Mouse (Mus musculus) liver, embryonic 16.5 days (tissue): ENCODE measurements around the gene Notum. TPM values are rescaled to one million over a fixed set of nuclear protein-coding genes. Genes with fewer than 3 reads are reported as not detected.
A peak's percentile ranks its signal among the peaks of the same experiment; 100 is the strongest.

Experiments
- ATAC-seq: fragments of 200-750 bp; cut with Nextera tagmentation; 2 replicates; pipeline ENCODE4 v1.8.0; 2017; ENCODE audit warnings: low read depth, mild to moderate bottlenecking, moderate number of reproducible peaks, moderate library complexity
- H3K27ac ChIP-seq: fragments of 300-500 bp; sonication (generic); 2 replicates; pipeline ENCODE4 v1.5.1; 2014; ENCODE audit warnings: mild to moderate bottlenecking, low read length
- H3K27me3 ChIP-seq: fragments of 300-500 bp; sonication (generic); 2 replicates; pipeline ENCODE4 v1.6.1; 2014; ENCODE audit warnings: low read depth, low read length, mixed read lengths; ENCODE audit not compliant: control insufficient read depth, insufficient read depth
- H3K36me3 ChIP-seq: fragments of 300-500 bp; sonication (generic); 2 replicates; pipeline ENCODE4 v1.6.1; 2014; ENCODE audit warnings: mild to moderate bottlenecking; ENCODE audit not compliant: control insufficient read depth, insufficient read depth
- H3K4me1 ChIP-seq: fragments of 300-500 bp; sonication (generic); 2 replicates; pipeline ENCODE4 v1.6.1; 2014; ENCODE audit warnings: low read depth, low read length, mixed read lengths; ENCODE audit not compliant: control insufficient read depth
- H3K4me2 ChIP-seq: fragments of 300-500 bp; sonication (generic); 2 replicates; pipeline ENCODE4 v1.6.1; 2014; ENCODE audit warnings: low read depth, low read length, mixed read lengths
- H3K4me3 ChIP-seq: fragments of 300-500 bp; sonication (generic); 2 replicates; pipeline ENCODE4 v1.5.1; 2014; ENCODE audit warnings: low read depth, mild to moderate bottlenecking, low read length
- H3K9ac ChIP-seq: fragments of 300-500 bp; sonication (generic); 2 replicates; pipeline ENCODE4 v1.6.1; 2014; ENCODE audit warnings: low read depth, low read length
- H3K9me3 ChIP-seq: fragments of 300-500 bp; sonication (generic); replicated peaks from 2 replicates; pipeline ENCODE4 v1.6.1; 2016; ENCODE audit warnings: low read length; ENCODE audit not compliant: control insufficient read depth
- WGBS: fragments of 180-500 bp; shearing (Covaris S2); extraction: QIAGEN DNeasy Blood & Tissue Kit; methylation state at CpG from one replicate; pipeline ENCODE4 v1.1.7; 2014; ENCODE audit not compliant: insufficient replicate concordance; 5-methylcytosine and 5-hydroxymethylcytosine counted together
- microRNA-seq: library from miRNA; unstranded; fragments of <30 nt; microRNA quantifications from one replicate; pipeline ENCODE4, GENCODE M21; 2016
- polyA plus RNA-seq: library from polyadenylated mRNA; unstranded; fragments of >200 nt; fragmentation: Nextera tagmentation; extraction: Ambion mirVana; gene quantifications from 2 replicates; pipeline ENCODE4 v1.2.1, GENCODE M21; 2015

The Notum gene
- polyA plus RNA-seq, 1 experiment from 2014 or later, result 0.20 TPM

DNA sequence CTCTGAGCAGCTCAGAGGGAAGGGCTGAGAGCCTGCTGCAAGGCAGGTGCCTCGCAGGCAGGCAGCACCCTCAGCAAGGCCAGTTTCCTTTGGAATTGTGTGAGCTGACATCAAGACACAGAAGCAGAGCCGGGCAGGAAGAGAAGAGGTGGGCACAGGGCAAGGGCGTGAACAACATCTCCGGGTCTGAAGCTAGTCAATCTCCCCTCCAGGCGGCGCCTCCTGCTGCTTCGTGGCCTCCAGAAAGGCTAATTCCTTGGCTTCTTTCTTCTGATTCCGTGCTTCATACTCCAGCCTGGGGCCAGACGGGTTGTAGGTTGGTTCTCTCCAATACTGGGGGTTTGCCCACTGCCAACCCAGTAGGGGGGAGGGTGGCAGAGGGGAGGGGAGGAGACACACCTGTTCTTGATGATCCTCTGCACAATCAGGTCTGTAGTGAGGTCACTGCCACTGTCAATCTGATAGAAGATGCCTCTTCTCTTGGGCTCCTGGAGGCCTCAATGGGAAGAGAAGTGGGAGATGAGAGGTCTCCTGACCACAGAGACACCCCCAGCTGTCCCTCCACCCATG, 50.4 kb downstream of the Notum start:
- Histone ChIP-seq H3K4me2 (no peak overlapping the region), H3K4me3 (no peak overlapping the region), H3K36me3 (peaks cover 19% of the 10 kb centered on the region), H3K27me3 (peaks cover 5% of the 10 kb centered on the region), H3K4me1 (peaks cover 12% of the 10 kb centered on the region), H3K27ac (no peak overlapping the region), H3K9me3 (no peaks in the 10 kb centered on the region), H3K9ac (no peak overlapping the region)
- no peak for ATAC-seq
- 75% methylated on average over 9 of the region's 9 CpGs for whole genome bisulfite sequencing

DNA sequence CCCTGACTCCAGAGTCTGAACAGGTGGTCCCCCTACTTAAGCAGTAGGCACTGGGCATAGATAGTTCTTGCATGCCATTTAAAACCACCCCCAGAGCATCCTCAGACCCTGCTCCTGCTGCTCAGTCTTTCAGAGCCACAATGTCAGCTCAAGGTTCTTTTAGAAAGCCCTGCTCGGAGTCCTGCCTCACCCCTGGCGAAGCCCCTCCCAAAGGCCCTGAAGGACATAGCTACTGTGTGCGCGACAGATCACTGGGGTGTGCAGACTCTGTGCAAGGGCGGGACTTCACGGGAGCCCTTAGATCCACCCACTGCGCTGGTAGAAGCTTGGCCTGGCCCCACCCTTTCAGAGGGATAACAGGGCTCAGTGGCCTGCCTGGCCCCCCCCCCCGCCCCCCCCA, 51.7 kb downstream of the Notum start:
- peaks cover 19% of the 10 kb centered on the region for H3K36me3 ChIP-seq
- peak; percentile 61 for ATAC-seq
- H3K4me2 ChIP-seq, result peak overlapping the region; percentile 59; the same call in 1 of the 2 replicates
- no peak overlapping the region for H3K27ac ChIP-seq
- H3K4me3 ChIP-seq, result no peak overlapping the region
- WGBS, result 26% methylated on average over 8 of the region's 8 CpGs
- H3K27me3 ChIP-seq, result peaks cover 5% of the 10 kb centered on the region
- H3K9ac ChIP-seq, result no peak overlapping the region
- H3K4me1 ChIP-seq, result peaks cover 11% of the 10 kb centered on the region
- H3K9me3 ChIP-seq, result no peaks in the 10 kb centered on the region

DNA sequence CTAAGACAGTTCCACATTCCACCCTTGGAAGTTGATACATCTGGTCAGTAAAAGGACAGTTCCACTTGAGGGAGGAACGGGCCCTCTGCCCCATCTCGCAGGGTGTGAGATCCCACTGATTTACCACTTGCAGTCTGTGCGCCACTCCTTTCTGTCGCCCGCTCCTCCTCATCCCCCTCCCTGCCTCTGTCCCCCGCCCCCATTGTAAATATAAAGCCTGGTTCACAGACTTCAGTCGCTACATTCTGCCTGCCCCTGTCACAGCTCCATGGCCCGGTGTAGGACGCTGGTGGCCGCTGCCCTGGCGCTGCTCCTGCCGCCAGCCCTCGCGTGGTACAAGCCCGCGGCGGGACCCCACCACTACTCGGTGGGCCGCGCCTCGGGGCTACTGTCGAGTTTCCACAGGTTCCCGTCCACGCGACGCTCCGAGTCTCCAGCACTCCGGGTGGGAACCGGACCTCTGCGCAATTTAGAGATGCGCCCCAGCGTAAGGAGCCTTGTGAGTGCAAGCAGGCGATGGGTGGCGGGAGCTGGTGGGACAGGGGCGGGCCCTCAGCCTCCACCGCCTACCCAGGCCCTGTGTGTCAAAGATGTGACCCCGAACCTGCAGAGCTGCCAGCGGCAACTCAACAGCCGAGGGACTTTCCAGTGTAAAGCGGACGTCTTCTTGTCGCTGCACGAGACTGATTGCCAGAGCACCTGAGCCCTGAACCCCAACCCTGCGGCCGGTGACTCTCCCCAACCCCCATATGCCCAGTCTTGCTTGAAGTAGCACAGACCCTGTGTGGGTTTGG, 52.5 kb downstream of the Notum start, which contains the start of gene Npb:
Npb (plus strand) TSS at position 237 of the 794 bp plus-strand sequence.
- peaks cover 18% of the 10 kb centered on the region for H3K36me3 ChIP-seq
- peak within 1 kb of the TSS; percentile 37; the same call in 1 of the 2 replicates for H3K9ac ChIP-seq
- H3K27me3 ChIP-seq, result peaks cover 5% of the 10 kb centered on the region
- peak; percentile 23 for ATAC-seq
- H3K4me3 ChIP-seq, result peak within 1 kb of the TSS; percentile 45
- peaks cover 18% of the 10 kb centered on the region for H3K4me1 ChIP-seq
- peak within 1 kb of the TSS; percentile 58 for H3K27ac ChIP-seq
- peak within 1 kb of the TSS; percentile 59 for H3K4me2 ChIP-seq
- 16% methylated on average over 45 of the region's 45 CpGs for WGBS
- no peaks in the 10 kb centered on the region for H3K9me3 ChIP-seq

DNA sequence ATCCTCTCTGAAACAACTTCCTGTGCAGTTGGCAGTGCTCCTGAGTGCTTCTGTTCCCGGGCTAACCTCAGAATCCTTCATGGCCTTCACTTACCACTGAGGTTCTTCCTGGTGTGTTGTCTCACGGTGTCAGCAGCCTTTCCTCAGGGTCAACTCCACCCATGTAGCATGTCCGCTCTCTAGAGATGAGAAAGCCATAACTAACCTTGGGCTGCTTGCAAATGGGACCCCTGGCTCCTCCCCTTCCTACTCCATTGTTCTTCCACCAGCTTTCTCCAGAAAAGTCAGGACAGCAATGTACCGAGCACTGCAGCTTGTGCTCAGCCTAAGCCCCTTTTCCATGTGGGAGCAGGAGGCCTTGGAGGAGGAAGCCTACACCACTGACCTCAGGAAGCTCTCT, 54.2 kb downstream of the Notum start:
- Histone ChIP-seq H3K4me3 (no peak overlapping the region), H3K27ac (0 out of 2 replicates have a peak overlapping the region, but pooled peaks have one; percentile 12), H3K9me3 (no peaks in the 10 kb centered on the region), H3K4me1 (peaks cover 29% of the 10 kb centered on the region), H3K9ac (no peak overlapping the region), H3K36me3 (peaks cover 5% of the 10 kb centered on the region), H3K27me3 (peaks cover 5% of the 10 kb centered on the region), H3K4me2 (no peak overlapping the region)
- 72% methylated on average over 4 of the region's 4 CpGs for WGBS
- ATAC-seq, result no peak

DNA sequence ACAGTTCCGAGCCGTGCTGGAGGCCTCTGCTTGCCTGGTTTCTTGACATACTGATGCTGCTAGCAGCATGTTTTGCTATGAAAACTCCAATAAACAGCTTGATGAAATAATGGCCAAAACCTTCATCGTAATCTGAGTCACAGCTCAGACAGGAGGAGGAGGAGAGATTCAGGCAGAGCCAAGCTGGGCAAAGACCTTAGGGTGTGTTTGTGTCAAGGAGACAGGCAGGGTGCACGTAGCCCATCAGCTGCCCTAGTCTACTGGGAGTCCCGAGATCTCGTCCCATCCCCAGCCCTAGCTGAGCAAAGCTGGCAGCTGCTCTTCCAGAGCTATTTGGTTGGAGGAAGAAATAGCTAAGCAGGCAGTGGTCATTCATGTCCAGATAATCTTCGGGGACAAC, 55.3 kb downstream of the Notum start:
- WGBS, result 80% methylated on average over 7 of the region's 7 CpGs
- Histone ChIP-seq H3K9ac (no peak overlapping the region), H3K4me3 (no peak overlapping the region), H3K27ac (no peak overlapping the region), H3K9me3 (no peaks in the 10 kb centered on the region), H3K27me3 (peaks cover 5% of the 10 kb centered on the region), H3K36me3 (no peaks in the 10 kb centered on the region; the same call in 1 of the 2 replicates), H3K4me1 (peaks cover 29% of the 10 kb centered on the region), H3K4me2 (no peak overlapping the region)
- no peak for ATAC-seq

Small RNA genes within 50 kb of the gene (microRNA-seq; reads per million reads assigned to microRNA genes)
- gene Mir6936, result 4.9 reads per million, percentile 16 among the genes with 10 or more reads in this experiment

Other genes with a start within 250 kb of the Notum start
- 18.5 and 19.0 TPM in 2 replicates for gene Nploc4, start 223.5 kb downstream of the Notum start, polyA plus RNA-seq
- not detected in 2 replicates for gene Tspan10, start 218.5 kb downstream of the Notum start, polyA plus RNA-seq
- 0.09 and 0.13 TPM in 2 replicates for gene Pde6g, start 207.7 kb downstream of the Notum start, polyA plus RNA-seq
- gene Oxld1, start 203.1 kb downstream of the Notum start, polyA plus RNA-seq, result 9.1 and 9.3 TPM in 2 replicates
- gene Ccdc137, start 203.1 kb downstream of the Notum start, polyA plus RNA-seq, result 15.0 and 15.2 TPM in 2 replicates
- 12.4 and 12.5 TPM in 2 replicates for gene Arl16, start 193.6 kb downstream of the Notum start, polyA plus RNA-seq
- gene Mrpl12, start 176.6 kb downstream of the Notum start, polyA plus RNA-seq, result 81.5 and 83.1 TPM in 2 replicates
- gene Slc25a10, start 169.3 kb downstream of the Notum start, polyA plus RNA-seq, result 37.0 and 38.9 TPM in 2 replicates
- gene Gcgr, start 130.5 kb downstream of the Notum start, polyA plus RNA-seq, result 18.7 and 20.7 TPM in 2 replicates
- gene Mcrip1, start 111.4 kb downstream of the Notum start, polyA plus RNA-seq, result 38.5 and 39.1 TPM in 2 replicates
- gene Ppp1r27, start 110.0 kb downstream of the Notum start, polyA plus RNA-seq, result 0.20 and 1.2 TPM in 2 replicates
- gene P4hb, start 87.9 kb downstream of the Notum start, polyA plus RNA-seq, result 793 and 897 TPM in 2 replicates
- gene Arhgdia, start 79.6 kb downstream of the Notum start, polyA plus RNA-seq, result 201 and 205 TPM in 2 replicates
- 52.4 and 87.2 TPM in 2 replicates for gene Alyref, start 62.8 kb downstream of the Notum start, polyA plus RNA-seq
- 66.8 and 67.8 TPM in 2 replicates for gene Anapc11, start 62.8 kb downstream of the Notum start, polyA plus RNA-seq
- 16.2 and 16.4 TPM in 2 replicates for gene Npb, start 52.7 kb downstream of the Notum start, polyA plus RNA-seq
- 158 and 184 TPM in 2 replicates for gene Pcyt2, start 43.2 kb downstream of the Notum start, polyA plus RNA-seq
- gene Sirt7, start 35.9 kb downstream of the Notum start, polyA plus RNA-seq, result 27.3 and 28.0 TPM in 2 replicates
- 29.4 and 30.9 TPM in 2 replicates for gene Mafg, start 27.6 kb downstream of the Notum start, polyA plus RNA-seq
- 4.8 and 5.1 TPM in 2 replicates for gene Pycr1, start 17.4 kb downstream of the Notum start, polyA plus RNA-seq
- 0.58 and 0.61 TPM in 2 replicates for gene Myadml2, start 13.0 kb downstream of the Notum start, polyA plus RNA-seq
- 44.6 and 44.7 TPM in 2 replicates for gene Aspscr1, start 11.8 kb upstream of the Notum start, polyA plus RNA-seq
- 78.1 and 87.1 TPM in 2 replicates for gene Cenpx, start 52.6 kb upstream of the Notum start, polyA plus RNA-seq
- 9.0 and 9.7 TPM in 2 replicates for gene Lrrc45, start 52.8 kb upstream of the Notum start, polyA plus RNA-seq
- gene Rac3, start 60.3 kb upstream of the Notum start, polyA plus RNA-seq, result 0.77 and 0.80 TPM in 2 replicates
- gene Dcxr, start 66.1 kb upstream of the Notum start, polyA plus RNA-seq, result 23.4 and 27.9 TPM in 2 replicates
- gene Cbr2, start 70.9 kb upstream of the Notum start, polyA plus RNA-seq, result 0.31 TPM in 1 of 2 replicates, not detected in the other
- 1.5 and 1.6 TPM in 2 replicates for gene Hmga1b, start 101.6 kb upstream of the Notum start, polyA plus RNA-seq
- gene Rfng, start 123.0 kb upstream of the Notum start, polyA plus RNA-seq, result 8.6 and 11.5 TPM in 2 replicates
- 61.6 and 64.7 TPM in 2 replicates for gene Gps1, start 123.1 kb upstream of the Notum start, polyA plus RNA-seq
- 51.4 and 51.6 TPM in 2 replicates for gene Dus1l, start 135.2 kb upstream of the Notum start, polyA plus RNA-seq
- 20.3 and 24.2 TPM in 2 replicates for gene Fasn, start 163.4 kb upstream of the Notum start, polyA plus RNA-seq